Mouse (Mus musculus) neural tube, embryonic 12.5 days (tissue): ENCODE measurements around the gene Pbxip1. TPM values are rescaled to one million over a fixed set of nuclear protein-coding genes. Genes with fewer than 3 reads are reported as not detected.

Experiments
- ATAC-seq: fragments of 200-750 bp; cut with Nextera tagmentation; 2 replicates; pipeline ENCODE4 v1.8.0; 2017; ENCODE audit warnings: low read depth, mild to moderate bottlenecking, moderate TSS enrichment, moderate library complexity; ENCODE audit not compliant: low FRiP score
- H3K27ac ChIP-seq: fragments of 300-500 bp; sonication (generic); 2 replicates; pipeline ENCODE4 v1.5.1; 2016
- H3K27me3 ChIP-seq: fragments of 300-500 bp; sonication (generic); replicated peaks from 2 replicates; pipeline ENCODE4 v1.6.1; 2016; ENCODE audit warnings: mild to moderate bottlenecking
- H3K36me3 ChIP-seq: fragments of 300-500 bp; sonication (generic); 2 replicates; pipeline ENCODE4 v1.6.1; 2016; ENCODE audit warnings: mild to moderate bottlenecking
- H3K4me1 ChIP-seq: fragments of 300-500 bp; sonication (generic); 2 replicates; pipeline ENCODE4 v1.6.1; 2016
- H3K4me2 ChIP-seq: fragments of 300-500 bp; sonication (generic); replicated peaks from 2 replicates; pipeline ENCODE4 v1.6.1; 2016; ENCODE audit warnings: mild to moderate bottlenecking
- H3K4me3 ChIP-seq: fragments of 300-500 bp; sonication (generic); 2 replicates; pipeline ENCODE4 v1.5.1; 2016
- H3K9ac ChIP-seq: fragments of 300-500 bp; sonication (generic); 2 replicates; pipeline ENCODE4 v1.6.1; 2016; ENCODE audit warnings: mild to moderate bottlenecking
- H3K9me3 ChIP-seq: fragments of 300-500 bp; sonication (generic); 2 replicates; pipeline ENCODE4 v1.6.1; 2016; ENCODE audit warnings: mild to moderate bottlenecking
- WGBS: fragments of 180-500 bp; shearing (Covaris S2); methylation state at CpG from one replicate; pipeline ENCODE4 v1.1.7; 2016; 5-methylcytosine and 5-hydroxymethylcytosine counted together
- polyA plus RNA-seq: library from polyadenylated mRNA; unstranded; fragments of >200 nt; fragmentation: Nextera tagmentation; extraction: Ambion mirVana; gene quantifications from 2 replicates; pipeline ENCODE4 v1.2.1, GENCODE M21; 2016

The Pbxip1 gene
- polyA plus RNA-seq, 1 experiment from 2014 or later: 16.8 TPM

GRCm38 (mm10) chr3:89473838-89474237, 37.3 kb downstream of the Pbxip1 start:
- 76% methylated on average over 6 of the region's 6 CpGs for WGBS
- no peak overlapping the region for H3K4me3 ChIP-seq
- no peaks in the 10 kb centered on the region for H3K27me3 ChIP-seq
- H3K9ac ChIP-seq: no peak overlapping the region
- no peaks in the 10 kb centered on the region for H3K9me3 ChIP-seq
- peaks cover 9% of the 10 kb centered on the region for H3K36me3 ChIP-seq
- no peak for ATAC-seq
- H3K4me1 ChIP-seq: no peaks in the 10 kb centered on the region
- H3K4me2 ChIP-seq: no peak overlapping the region
- H3K27ac ChIP-seq: no peak overlapping the region

GRCm38 (mm10) chr3:89479055-89479454, 42.5 kb downstream of the Pbxip1 start:
- no peaks in the 10 kb centered on the region for H3K36me3 ChIP-seq
- H3K4me1 ChIP-seq: no peaks in the 10 kb centered on the region
- ATAC-seq: no peak
- no peaks in the 10 kb centered on the region for H3K9me3 ChIP-seq
- no peak overlapping the region for H3K4me3 ChIP-seq
- H3K27ac ChIP-seq: no peak overlapping the region
- H3K4me2 ChIP-seq: no peak overlapping the region
- H3K27me3 ChIP-seq: no peaks in the 10 kb centered on the region
- H3K9ac ChIP-seq: no peak overlapping the region
- 73% methylated on average over 6 of the region's 6 CpGs for WGBS

DNA sequence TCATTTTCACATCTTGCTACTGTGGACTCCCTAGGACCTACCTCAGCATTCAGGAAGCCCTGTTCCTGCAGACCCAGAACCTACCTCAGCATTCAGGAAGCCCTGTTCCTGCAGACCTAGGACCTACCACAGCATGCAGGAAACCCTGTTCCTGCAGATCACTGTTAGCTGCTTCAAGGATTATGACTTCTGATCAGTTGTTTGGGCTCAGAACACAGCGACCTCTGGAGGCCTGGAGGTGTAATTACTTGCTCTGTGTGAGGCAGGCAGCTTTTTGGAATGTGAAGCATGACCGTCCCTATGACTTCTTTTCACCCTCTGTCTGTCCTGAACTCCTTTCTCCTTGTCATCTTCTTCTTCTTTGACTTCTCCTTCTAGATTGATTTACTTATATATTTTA, 45.0 kb downstream of the Pbxip1 start:
- no peak for ATAC-seq
- Histone ChIP-seq H3K9me3 (no peaks in the 10 kb centered on the region), H3K27me3 (no peaks in the 10 kb centered on the region), H3K4me2 (no peak overlapping the region), H3K4me3 (no peak overlapping the region), H3K27ac (no peak overlapping the region), H3K9ac (no peak overlapping the region), H3K36me3 (no peaks in the 10 kb centered on the region), H3K4me1 (no peaks in the 10 kb centered on the region)
- WGBS: 46% methylated on average over 2 of the region's 2 CpGs

DNA sequence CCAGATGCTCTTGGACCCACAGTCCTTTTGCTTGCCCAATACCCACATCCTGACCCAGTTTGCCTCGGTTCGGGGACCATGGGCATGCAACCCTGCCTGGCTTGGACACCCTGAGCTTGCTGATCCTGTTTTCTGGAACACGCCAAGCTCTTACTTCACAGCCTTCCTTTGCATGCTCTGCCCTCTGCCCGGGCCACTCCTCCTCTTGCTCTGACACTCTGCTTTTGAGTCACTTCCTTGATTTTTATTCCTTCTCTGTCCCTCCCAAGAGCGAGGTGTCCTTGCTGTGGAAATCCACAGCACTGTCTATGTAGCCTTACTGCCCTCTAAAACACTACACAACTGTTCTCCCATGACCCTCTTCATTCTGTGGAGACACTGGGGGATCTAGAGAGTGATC, 45.7 kb downstream of the Pbxip1 start:
- ATAC-seq: no peak
- H3K9ac ChIP-seq: no peak overlapping the region
- WGBS: 89% methylated on average over 5 of the region's 5 CpGs

DNA sequence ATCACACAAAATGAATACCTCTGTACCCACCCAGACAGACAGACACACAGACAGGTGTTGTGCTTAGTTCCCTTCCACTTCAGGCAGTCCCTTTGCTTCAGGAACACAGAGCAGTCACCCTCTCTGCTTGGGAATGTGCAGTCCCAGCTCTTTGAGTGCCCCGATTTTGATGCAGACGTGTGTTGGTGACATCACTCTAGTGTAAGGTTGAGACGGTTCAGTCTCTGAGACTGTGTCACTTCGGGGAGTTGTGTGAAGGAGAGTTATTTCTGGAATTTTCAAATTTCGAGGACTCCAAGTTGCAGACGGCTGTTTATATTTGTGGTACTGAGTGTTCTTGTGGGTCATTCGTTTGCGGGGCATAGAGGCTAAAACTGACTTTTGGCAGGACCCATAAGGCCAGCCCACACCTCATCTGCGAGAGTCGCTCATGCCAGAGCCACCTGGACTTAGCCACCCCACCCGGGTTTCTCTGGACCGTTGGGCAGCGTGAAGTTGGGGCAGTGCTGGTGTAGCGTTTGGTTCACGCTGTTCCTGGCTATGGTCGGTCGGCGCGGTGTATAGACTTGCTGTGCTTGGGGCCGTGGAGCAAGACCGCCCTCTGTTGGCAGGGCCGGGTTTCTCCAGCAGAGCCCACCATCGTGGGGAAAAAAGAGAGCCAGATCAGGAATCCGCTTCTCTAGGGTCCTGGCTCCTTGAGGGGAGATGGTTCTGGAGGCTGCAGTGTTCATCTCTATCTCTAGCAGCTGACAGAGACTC, 48.4 kb downstream of the Pbxip1 start:
- H3K4me1 ChIP-seq: no peaks in the 10 kb centered on the region
- ATAC-seq: peak; percentile 71; the same call in 1 of the 2 replicates
- no peaks in the 10 kb centered on the region for H3K36me3 ChIP-seq
- H3K4me2 ChIP-seq: peak overlapping the region; percentile 22; the same call in 1 of the 2 replicates
- no peak overlapping the region for H3K27ac ChIP-seq
- no peak overlapping the region for H3K4me3 ChIP-seq
- H3K9me3 ChIP-seq: no peaks in the 10 kb centered on the region
- H3K27me3 ChIP-seq: no peaks in the 10 kb centered on the region
- no peak overlapping the region for H3K9ac ChIP-seq
- WGBS: 21% methylated on average over 24 of the region's 24 CpGs

More for the DNA sequence above, 45.7 kb downstream of the Pbxip1 start:
- H3K27ac ChIP-seq: no peak overlapping the region
- no peaks in the 10 kb centered on the region for H3K36me3 ChIP-seq
- H3K4me3 ChIP-seq: no peak overlapping the region
- no peaks in the 10 kb centered on the region for H3K9me3 ChIP-seq
- no peak overlapping the region for H3K4me2 ChIP-seq
- H3K27me3 ChIP-seq: no peaks in the 10 kb centered on the region
- H3K4me1 ChIP-seq: no peaks in the 10 kb centered on the region

DNA sequence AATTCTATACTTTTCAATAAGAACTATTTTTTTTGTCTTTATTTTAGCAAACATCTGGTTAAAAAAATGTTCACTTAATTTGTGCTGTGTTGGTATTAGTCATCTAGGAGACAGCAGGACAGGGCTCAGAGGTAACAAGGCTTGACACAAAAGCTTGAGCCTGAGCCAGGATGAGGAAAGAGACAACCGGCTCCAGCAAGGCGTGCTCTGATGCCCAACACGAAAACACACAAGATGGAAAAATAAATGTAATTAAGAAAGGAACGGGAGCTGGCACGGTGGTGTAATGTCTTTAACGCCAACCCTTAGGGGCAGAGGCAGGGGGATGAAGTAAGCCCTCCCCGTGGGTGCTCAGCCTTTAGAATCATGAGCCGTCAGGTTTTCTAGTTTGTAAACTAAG, 49.6 kb downstream of the Pbxip1 start:
- Histone ChIP-seq H3K4me1 (no peaks in the 10 kb centered on the region), H3K27ac (no peak overlapping the region), H3K27me3 (no peaks in the 10 kb centered on the region), H3K4me2 (no peak overlapping the region), H3K4me3 (no peak overlapping the region), H3K36me3 (no peaks in the 10 kb centered on the region), H3K9ac (no peak overlapping the region), H3K9me3 (no peaks in the 10 kb centered on the region)
- ATAC-seq: no peak
- WGBS: 87% methylated on average over 8 of the region's 8 CpGs

DNA sequence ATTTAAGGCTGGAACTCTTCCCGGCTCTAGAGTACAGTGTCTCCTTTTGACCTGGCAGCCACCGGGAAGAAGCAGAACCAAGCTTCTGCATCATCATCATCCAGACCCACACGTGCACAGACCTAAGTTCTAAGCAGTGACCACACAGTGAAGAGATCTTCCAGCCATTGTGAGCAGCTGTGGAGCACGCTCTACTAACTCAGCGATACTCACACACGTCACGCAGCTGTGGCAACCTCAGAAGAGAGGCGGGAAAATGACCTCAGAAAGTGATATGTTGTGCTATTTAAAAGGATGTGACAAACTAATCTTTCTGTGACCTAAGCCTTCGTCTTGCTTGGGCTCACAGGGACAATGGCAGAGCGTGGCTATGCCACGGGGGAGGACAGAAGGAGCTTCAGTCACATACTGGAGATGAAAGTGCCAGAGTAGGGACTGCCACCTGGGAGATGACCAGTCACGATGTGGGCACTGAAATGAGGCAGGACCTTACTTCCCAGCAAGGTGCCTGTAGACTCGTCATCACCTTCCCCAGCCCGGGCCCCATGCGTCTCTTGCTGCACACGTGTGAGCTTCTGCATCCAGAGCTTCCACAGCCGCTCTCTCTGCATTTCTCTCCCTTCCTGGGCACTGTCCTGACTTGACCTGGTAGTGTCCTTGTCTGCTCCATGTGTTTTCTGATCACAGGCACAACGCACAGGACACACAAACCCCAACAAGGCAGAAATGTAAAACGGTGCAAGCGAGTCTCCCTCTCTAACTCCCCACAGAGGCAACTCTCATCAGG, 50.6 kb downstream of the Pbxip1 start:
- Histone ChIP-seq H3K9ac (no peak overlapping the region), H3K27ac (no peak overlapping the region), H3K4me1 (no peaks in the 10 kb centered on the region), H3K4me2 (no peak overlapping the region), H3K27me3 (no peaks in the 10 kb centered on the region), H3K36me3 (no peaks in the 10 kb centered on the region), H3K9me3 (no peaks in the 10 kb centered on the region), H3K4me3 (no peak overlapping the region)
- ATAC-seq: no peak
- WGBS: 74% methylated on average over 20 of the region's 20 CpGs

DNA sequence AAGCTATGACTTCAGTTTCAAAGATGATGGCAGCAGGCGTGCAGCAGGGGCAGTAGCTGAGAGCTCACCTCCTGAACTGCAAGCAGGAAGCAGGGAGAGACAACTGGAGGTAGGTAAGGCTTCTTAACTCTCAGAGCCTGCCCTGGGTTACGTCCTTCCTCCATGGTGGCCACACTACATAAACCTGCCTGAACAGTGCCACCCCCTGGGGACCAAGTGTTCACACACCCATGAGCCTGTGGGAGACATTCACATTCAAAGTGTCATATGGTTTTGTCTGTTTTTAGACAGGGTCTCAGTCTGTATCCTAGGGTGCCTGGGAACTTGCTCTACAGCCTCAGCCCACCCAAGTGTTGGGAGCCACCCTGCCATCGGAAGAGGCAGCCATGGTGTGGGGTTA, 54.3 kb downstream of the Pbxip1 start:
- Histone ChIP-seq H3K4me3 (no peak overlapping the region), H3K4me2 (no peak overlapping the region), H3K27ac (no peak overlapping the region), H3K9ac (no peak overlapping the region), H3K9me3 (no peaks in the 10 kb centered on the region), H3K36me3 (no peaks in the 10 kb centered on the region), H3K4me1 (peaks cover 9% of the 10 kb centered on the region; the same call in 1 of the 2 replicates), H3K27me3 (no peaks in the 10 kb centered on the region)
- ATAC-seq: no peak
- WGBS: 85% methylated on average over 3 of the region's 3 CpGs

GRCm38 (mm10) chr3:89491559-89491958, 55.1 kb downstream of the Pbxip1 start:
- Histone ChIP-seq H3K4me2 (no peak overlapping the region), H3K9ac (no peak overlapping the region), H3K9me3 (no peaks in the 10 kb centered on the region), H3K4me1 (peaks cover 9% of the 10 kb centered on the region; the same call in 1 of the 2 replicates), H3K36me3 (no peaks in the 10 kb centered on the region), H3K27ac (no peak overlapping the region), H3K4me3 (no peak overlapping the region), H3K27me3 (no peaks in the 10 kb centered on the region)
- 88% methylated on average over 5 of the region's 5 CpGs for WGBS
- ATAC-seq: no peak

DNA sequence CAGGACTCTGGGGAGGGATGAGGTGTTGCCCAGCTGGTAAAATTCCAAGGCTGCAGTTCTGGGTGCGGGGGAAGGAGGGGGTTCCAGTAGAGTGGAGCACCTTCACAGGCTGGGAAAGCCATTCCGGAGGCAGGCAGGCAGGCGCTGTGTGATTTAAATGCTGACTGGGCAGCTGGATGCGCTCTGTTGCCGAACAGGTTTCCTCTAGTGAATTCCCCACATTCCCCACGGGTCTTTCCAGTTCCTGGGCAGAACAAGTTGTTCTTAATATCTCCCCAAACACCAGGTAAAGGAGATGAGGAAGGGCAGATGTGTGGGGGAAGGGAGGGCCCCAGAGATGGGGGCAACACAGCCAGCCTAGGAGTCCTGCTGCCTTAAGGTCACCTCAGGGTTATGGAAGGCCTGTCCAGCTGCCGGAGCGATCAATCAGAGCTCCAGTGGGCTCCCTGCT, 56.2 kb downstream of the Pbxip1 start:
- peaks cover 9% of the 10 kb centered on the region; the same call in 1 of the 2 replicates for H3K4me1 ChIP-seq
- no peak overlapping the region for H3K4me2 ChIP-seq
- H3K36me3 ChIP-seq: no peaks in the 10 kb centered on the region
- H3K4me3 ChIP-seq: no peak overlapping the region
- no peak overlapping the region for H3K9ac ChIP-seq
- WGBS: 41% methylated on average over 8 of the region's 8 CpGs
- H3K9me3 ChIP-seq: no peaks in the 10 kb centered on the region
- ATAC-seq: no peak
- H3K27me3 ChIP-seq: no peaks in the 10 kb centered on the region
- H3K27ac ChIP-seq: no peak overlapping the region

GRCm38 (mm10) chr3:89494630-89495029, 58.1 kb downstream of the Pbxip1 start:
- Histone ChIP-seq H3K27ac (no peak overlapping the region), H3K9ac (no peak overlapping the region), H3K4me3 (no peak overlapping the region), H3K27me3 (no peaks in the 10 kb centered on the region), H3K4me1 (peaks cover 9% of the 10 kb centered on the region; the same call in 1 of the 2 replicates), H3K36me3 (no peaks in the 10 kb centered on the region), H3K9me3 (no peaks in the 10 kb centered on the region), H3K4me2 (no peak overlapping the region)
- no peak for ATAC-seq
- WGBS: 85% methylated on average over 5 of the region's 5 CpGs

DNA sequence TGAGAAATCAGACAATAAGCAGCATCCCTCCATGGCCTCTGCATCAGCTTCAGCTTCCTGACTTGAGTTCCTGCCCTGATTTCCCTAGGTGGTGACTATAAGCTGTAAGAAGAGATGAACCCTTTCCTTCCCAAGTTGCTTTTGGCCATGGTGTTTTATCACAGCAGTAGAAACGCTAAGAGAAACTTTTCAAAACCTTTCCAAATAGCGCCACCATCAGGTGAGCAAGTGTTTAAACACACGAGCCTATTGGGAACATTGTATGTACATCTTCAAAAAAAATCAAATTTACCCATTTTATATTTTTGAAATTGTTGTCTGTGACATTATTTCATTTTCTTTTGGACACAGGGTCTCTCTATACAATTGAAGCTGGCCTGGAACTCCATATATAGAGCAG, 59.9 kb downstream of the Pbxip1 start:
- no peak overlapping the region for H3K27ac ChIP-seq
- peaks cover 9% of the 10 kb centered on the region; the same call in 1 of the 2 replicates for H3K4me1 ChIP-seq
- H3K4me3 ChIP-seq: no peak overlapping the region
- no peaks in the 10 kb centered on the region for H3K27me3 ChIP-seq
- ATAC-seq: no peak
- no peaks in the 10 kb centered on the region for H3K36me3 ChIP-seq
- WGBS: 65% methylated on average over 3 of the region's 3 CpGs
- H3K9ac ChIP-seq: no peak overlapping the region
- no peaks in the 10 kb centered on the region for H3K9me3 ChIP-seq
- H3K4me2 ChIP-seq: no peak overlapping the region
